11 mouse cellular contexts compared by ENCODE assay signal in genomic region chr8:124090473-124090872, GRCm38 (mm10).
"Had no signal": no experiment of that assay in that cellular context is flagged by ENCODE, and none has a peak within 500 bp of the region (broad histone marks: within the 10 kb centered on the region; RNA-seq: fewer than 3 reads in every experiment).

No protein-coding gene starts in this region.

- H3K27ac ChIP-seq: left cerebral cortex, adult 2 months; limb, embryonic 10.5 days; lung, embryonic 15.5 days; midbrain, embryonic 13.5 days had no signal

- H3K4me3 ChIP-seq: left cerebral cortex, adult 2 months; limb, embryonic 10.5 days; lung, embryonic 15.5 days; midbrain, embryonic 13.5 days had no signal

- H3K36me3 ChIP-seq: limb, embryonic 10.5 days; lung, embryonic 15.5 days; midbrain, embryonic 13.5 days had no signal

- H3K4me2 ChIP-seq: lung, embryonic 15.5 days; midbrain, embryonic 13.5 days had no signal

- DNase-seq: kidney, adult 8-10 months; kidney, postnatal 25 days; lung, postnatal 14 days; right cerebral cortex, adult 18-20 months; thymus, adult 2 months; thymus, postnatal 36 days had no signal

- H3K27me3 ChIP-seq: lung, embryonic 15.5 days; midbrain, embryonic 13.5 days had no signal

- H3K9ac ChIP-seq: lung, embryonic 15.5 days; midbrain, embryonic 13.5 days had no signal

- ATAC-seq: intestine, postnatal 0 days; midbrain, embryonic 13.5 days had no signal

- H3K9me3 ChIP-seq: limb, embryonic 10.5 days; lung, embryonic 15.5 days; midbrain, embryonic 13.5 days had no signal

- H3K4me1 ChIP-seq: limb, embryonic 10.5 days; lung, embryonic 15.5 days had no signal
